Mouse (Mus musculus): ENCODE data around the gene Stk26. TPM values are rescaled to one million over a fixed set of nuclear protein-coding genes. Genes with fewer than 3 reads are reported as not detected.
A peak's percentile ranks its signal among the peaks of the same experiment; 100 is the strongest.

Stk26 gene
- polyA plus RNA-seq, 1 experiment from 2014 or later, result 5.2 TPM

DNA sequence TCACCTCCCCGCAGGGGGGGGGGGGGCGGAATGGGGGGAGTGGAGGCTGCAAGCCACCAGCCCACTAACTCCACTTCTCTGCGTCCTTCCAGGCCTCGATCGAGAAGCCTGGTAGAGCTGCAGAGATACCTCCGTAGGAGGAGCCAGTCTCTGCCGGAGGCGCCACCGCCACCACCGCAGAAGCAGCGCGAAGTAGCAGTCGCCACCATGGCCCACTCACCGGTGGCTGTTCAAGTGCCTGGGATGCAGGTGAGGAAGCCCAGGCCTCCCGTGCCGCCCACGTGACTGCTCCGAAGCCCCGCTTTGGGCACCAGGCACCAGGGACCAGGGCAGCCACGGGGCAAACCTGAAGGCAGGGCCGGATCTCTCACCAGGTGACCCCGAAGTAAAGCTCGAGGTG lies 740 bp downstream of the Stk26 start:
- peak overlapping the region; percentile 61 for H3K9ac ChIP-seq (ENCODE audit: low read depth, low read length)
- H3K4me3 ChIP-seq (ENCODE audit: low read length), result peak overlapping the region; percentile 60
- ATAC-seq, result peak; percentile 81
- whole genome bisulfite sequencing, result 26% methylated on average over 18 of the region's 23 CpGs
- no peaks in the 10 kb centered on the region for H3K36me3 ChIP-seq (ENCODE audit: control insufficient read depth, insufficient read depth, low read length)
- H3K4me2 ChIP-seq (ENCODE audit: low read depth, low read length), result peak overlapping the region; percentile 66
- H3K9me3 ChIP-seq (ENCODE audit: control insufficient read depth, low read length), result no peaks in the 10 kb centered on the region
- no peak overlapping the region for H3K27ac ChIP-seq (ENCODE audit: low read length)
- no peaks in the 10 kb centered on the region for H3K4me1 ChIP-seq (ENCODE audit: control insufficient read depth, insufficient read depth, low read length)
- H3K27me3 ChIP-seq (replicated peaks; ENCODE audit: control insufficient read depth, insufficient read depth, low read length), result peaks cover 4% of the 10 kb centered on the region; the same call in 1 of the 2 replicates

GRCm38 (mm10) chrX:50842046-50842445 lies 1.2 kb downstream of the Stk26 start:
- Histone ChIP-seq H3K36me3 (ENCODE audit: control insufficient read depth, insufficient read depth, low read length) (no peaks in the 10 kb centered on the region), H3K9ac (ENCODE audit: low read depth, low read length) (peak overlapping the region; percentile 61; the same call in 1 of the 2 replicates), H3K4me1 (ENCODE audit: control insufficient read depth, insufficient read depth, low read length) (no peaks in the 10 kb centered on the region), H3K27ac (ENCODE audit: low read length) (no peak overlapping the region), H3K27me3 (replicated peaks; ENCODE audit: control insufficient read depth, insufficient read depth, low read length) (peaks cover 4% of the 10 kb centered on the region; the same call in 1 of the 2 replicates), H3K9me3 (ENCODE audit: control insufficient read depth, low read length) (no peaks in the 10 kb centered on the region), H3K4me3 (ENCODE audit: low read length) (peak overlapping the region; percentile 60), H3K4me2 (ENCODE audit: low read depth, low read length) (peak overlapping the region; percentile 66)
- WGBS, result 41% methylated on average over 9 of the region's 9 CpGs
- peak; percentile 11; the same call in 1 of the 2 replicates for ATAC-seq

DNA sequence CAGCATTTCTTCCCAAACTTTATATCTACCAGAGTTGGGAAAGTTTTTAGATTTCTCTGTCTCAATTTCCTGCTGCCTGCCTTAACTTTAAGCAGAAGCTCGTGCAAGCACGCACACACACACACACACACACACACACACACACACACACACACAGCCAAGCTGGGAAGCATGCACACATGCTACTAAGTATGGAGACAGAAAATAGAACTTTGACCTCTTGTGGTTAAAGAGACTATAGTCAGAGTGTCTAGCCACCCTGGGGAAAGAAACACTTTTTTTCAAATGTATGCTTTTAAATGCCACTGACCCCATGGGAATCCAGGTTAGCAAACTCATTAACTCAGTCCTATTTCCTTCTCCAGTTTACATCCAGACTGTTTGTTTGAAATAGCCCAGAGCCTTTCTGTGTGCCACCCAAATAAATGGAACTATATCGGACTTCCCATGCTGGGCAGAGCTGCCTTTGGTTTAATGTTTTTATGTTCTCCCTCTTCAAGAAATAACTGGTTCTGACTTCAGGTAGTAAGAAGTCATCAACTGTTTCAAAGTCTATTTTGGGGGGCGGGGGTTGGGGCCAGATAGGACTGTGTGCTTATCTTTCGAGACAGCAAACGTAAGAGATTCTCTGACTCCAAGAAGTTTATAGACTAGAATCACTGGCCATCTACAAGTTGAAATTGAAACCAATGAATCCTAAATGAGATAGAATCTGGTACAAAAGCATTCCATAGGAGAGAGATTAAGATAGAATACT lies 9.8 kb downstream of the Stk26 start:
- Histone ChIP-seq H3K4me2 (ENCODE audit: low read depth, low read length) (no peak overlapping the region), H3K9me3 (ENCODE audit: control insufficient read depth, low read length) (no peaks in the 10 kb centered on the region), H3K4me1 (ENCODE audit: control insufficient read depth, insufficient read depth, low read length) (no peaks in the 10 kb centered on the region), H3K4me3 (ENCODE audit: low read length) (no peak overlapping the region), H3K27ac (ENCODE audit: low read length) (no peak overlapping the region), H3K36me3 (ENCODE audit: control insufficient read depth, insufficient read depth, low read length) (no peaks in the 10 kb centered on the region), H3K27me3 (replicated peaks; ENCODE audit: control insufficient read depth, insufficient read depth, low read length) (no peaks in the 10 kb centered on the region; the same call in 1 of the 2 replicates), H3K9ac (ENCODE audit: low read depth, low read length) (no peak overlapping the region)
- 47% methylated on average over 6 of the region's 6 CpGs for WGBS
- peak; percentile 79 for ATAC-seq

GRCm38 (mm10) chrX:50863771-50864170 lies 22.9 kb downstream of the Stk26 start:
- Histone ChIP-seq H3K36me3 (ENCODE audit: control insufficient read depth, insufficient read depth, low read length) (no peaks in the 10 kb centered on the region), H3K27me3 (replicated peaks; ENCODE audit: control insufficient read depth, insufficient read depth, low read length) (no peaks in the 10 kb centered on the region), H3K27ac (ENCODE audit: low read length) (no peak overlapping the region), H3K9ac (ENCODE audit: low read depth, low read length) (no peak overlapping the region), H3K4me2 (ENCODE audit: low read depth, low read length) (no peak overlapping the region), H3K4me3 (ENCODE audit: low read length) (no peak overlapping the region), H3K9me3 (ENCODE audit: control insufficient read depth, low read length) (no peaks in the 10 kb centered on the region), H3K4me1 (ENCODE audit: control insufficient read depth, insufficient read depth, low read length) (no peaks in the 10 kb centered on the region)
- WGBS, result 73% methylated on average over 2 of the region's 2 CpGs
- ATAC-seq, result no peak

GRCm38 (mm10) chrX:50864734-50865133 lies 23.9 kb downstream of the Stk26 start:
- ATAC-seq, result no peak
- WGBS, result 74% methylated on average over 5 of the region's 5 CpGs
- H3K4me3 ChIP-seq (ENCODE audit: low read length), result no peak overlapping the region
- H3K27me3 ChIP-seq (replicated peaks; ENCODE audit: control insufficient read depth, insufficient read depth, low read length), result no peaks in the 10 kb centered on the region
- no peaks in the 10 kb centered on the region for H3K9me3 ChIP-seq (ENCODE audit: control insufficient read depth, low read length)
- no peak overlapping the region for H3K4me2 ChIP-seq (ENCODE audit: low read depth, low read length)
- H3K9ac ChIP-seq (ENCODE audit: low read depth, low read length), result no peak overlapping the region
- H3K36me3 ChIP-seq (ENCODE audit: control insufficient read depth, insufficient read depth, low read length), result no peaks in the 10 kb centered on the region
- H3K27ac ChIP-seq (ENCODE audit: low read length), result no peak overlapping the region
- no peaks in the 10 kb centered on the region for H3K4me1 ChIP-seq (ENCODE audit: control insufficient read depth, insufficient read depth, low read length)

GRCm38 (mm10) chrX:50874246-50875002 lies 33.6 kb downstream of the Stk26 start:
- no peak overlapping the region for H3K9ac ChIP-seq (ENCODE audit: low read depth, low read length)
- no peaks in the 10 kb centered on the region for H3K27me3 ChIP-seq (replicated peaks; ENCODE audit: control insufficient read depth, insufficient read depth, low read length)
- no peak overlapping the region for H3K4me3 ChIP-seq (ENCODE audit: low read length)
- no peaks in the 10 kb centered on the region for H3K36me3 ChIP-seq (ENCODE audit: control insufficient read depth, insufficient read depth, low read length)
- no peak overlapping the region for H3K27ac ChIP-seq (ENCODE audit: low read length)
- WGBS, result 86% methylated on average over 6 of the region's 6 CpGs
- ATAC-seq, result no peak
- no peak overlapping the region for H3K4me2 ChIP-seq (ENCODE audit: low read depth, low read length)
- H3K4me1 ChIP-seq (ENCODE audit: control insufficient read depth, insufficient read depth, low read length), result no peaks in the 10 kb centered on the region
- H3K9me3 ChIP-seq (ENCODE audit: control insufficient read depth, low read length), result no peaks in the 10 kb centered on the region

DNA sequence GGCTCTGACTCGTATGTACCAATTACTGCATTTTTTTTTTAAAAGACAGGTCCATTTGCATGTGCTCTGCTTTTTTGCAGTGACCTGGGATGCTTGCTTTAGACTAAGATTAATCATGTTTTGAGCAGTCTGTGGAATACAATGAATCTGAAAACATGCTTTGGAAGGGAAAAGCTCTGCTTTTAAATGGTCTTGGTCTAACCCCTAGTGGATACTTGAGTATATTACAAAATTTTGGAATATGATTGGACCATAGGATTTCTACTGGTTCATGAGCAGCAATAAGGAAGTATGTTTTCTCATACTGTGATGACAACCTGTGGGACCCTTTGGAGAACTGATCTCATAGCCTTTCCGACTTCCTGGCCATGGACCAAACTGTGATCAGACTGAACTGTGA lies 47.2 kb downstream of the Stk26 start:
- H3K27me3 ChIP-seq (replicated peaks; ENCODE audit: control insufficient read depth, insufficient read depth, low read length), result no peaks in the 10 kb centered on the region
- H3K36me3 ChIP-seq (ENCODE audit: control insufficient read depth, insufficient read depth, low read length), result no peaks in the 10 kb centered on the region
- H3K9me3 ChIP-seq (ENCODE audit: control insufficient read depth, low read length), result no peaks in the 10 kb centered on the region
- no peak overlapping the region for H3K27ac ChIP-seq (ENCODE audit: low read length)
- no peak overlapping the region for H3K4me2 ChIP-seq (ENCODE audit: low read depth, low read length)
- 68% methylated on average over 2 of the region's 2 CpGs for WGBS
- H3K9ac ChIP-seq (ENCODE audit: low read depth, low read length), result no peak overlapping the region
- ATAC-seq, result no peak
- H3K4me3 ChIP-seq (ENCODE audit: low read length), result no peak overlapping the region
- no peaks in the 10 kb centered on the region for H3K4me1 ChIP-seq (ENCODE audit: control insufficient read depth, insufficient read depth, low read length)

GRCm38 (mm10) chrX:50903497-50903896 lies 62.6 kb downstream of the Stk26 start:
- no peak overlapping the region for H3K4me2 ChIP-seq (ENCODE audit: low read depth, low read length)
- no peaks in the 10 kb centered on the region for H3K27me3 ChIP-seq (replicated peaks; ENCODE audit: control insufficient read depth, insufficient read depth, low read length)
- H3K9me3 ChIP-seq (ENCODE audit: control insufficient read depth, low read length), result no peaks in the 10 kb centered on the region
- no peak for ATAC-seq
- no peak overlapping the region for H3K27ac ChIP-seq (ENCODE audit: low read length)
- no peaks in the 10 kb centered on the region for H3K4me1 ChIP-seq (ENCODE audit: control insufficient read depth, insufficient read depth, low read length)
- WGBS, result 88% methylated on average over 3 of the region's 3 CpGs
- no peak overlapping the region for H3K4me3 ChIP-seq (ENCODE audit: low read length)
- H3K9ac ChIP-seq (ENCODE audit: low read depth, low read length), result no peak overlapping the region
- H3K36me3 ChIP-seq (ENCODE audit: control insufficient read depth, insufficient read depth, low read length), result no peaks in the 10 kb centered on the region

- WGBS, result 74% methylated on average over 5 of the region's 5 CpGs
- H3K36me3 ChIP-seq (ENCODE audit: control insufficient read depth, insufficient read depth, low read length), result no peaks in the 10 kb centered on the region
- no peak overlapping the region for H3K4me3 ChIP-seq (ENCODE audit: low read length)
- no peak for ATAC-seq
- H3K27me3 ChIP-seq (replicated peaks; ENCODE audit: control insufficient read depth, insufficient read depth, low read length), result no peaks in the 10 kb centered on the region
- H3K4me2 ChIP-seq (ENCODE audit: low read depth, low read length), result no peak overlapping the region
- H3K27ac ChIP-seq (ENCODE audit: low read length), result no peak overlapping the region
- no peaks in the 10 kb centered on the region for H3K4me1 ChIP-seq (ENCODE audit: control insufficient read depth, insufficient read depth, low read length)
- H3K9ac ChIP-seq (ENCODE audit: low read depth, low read length), result no peak overlapping the region
- no peaks in the 10 kb centered on the region for H3K9me3 ChIP-seq (ENCODE audit: control insufficient read depth, low read length)
Observed at GRCm38 (mm10) chrX:50909915-50910314, 69.1 kb downstream of the Stk26 start.
